Mouse (Mus musculus): ENCODE measurements around the gene Ptch1.

DNA sequence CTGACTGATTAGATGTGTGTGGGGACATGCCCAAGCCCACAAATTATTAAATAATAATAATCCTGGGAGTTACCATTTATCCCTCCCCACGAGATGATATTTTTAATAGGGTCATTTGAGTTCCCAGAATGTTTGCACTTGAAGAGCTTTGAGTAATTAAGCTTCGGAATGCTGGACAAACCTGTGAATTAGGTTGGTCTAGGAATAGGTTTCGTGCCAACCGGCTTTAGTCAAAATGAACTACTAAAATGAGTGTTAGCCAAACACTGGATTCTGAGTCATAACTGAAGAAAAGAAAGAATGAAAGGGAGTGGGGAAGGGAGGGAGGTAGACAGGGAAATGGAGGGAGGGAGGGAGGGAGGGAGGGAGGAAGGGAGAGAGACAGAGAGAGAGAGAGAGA is 1.2 kb upstream of the Ptch1 start:
- no peak for TF ChIP-seq USF1 (IDR thresholded peaks at IDR 0.05; ENCODE audit: low read depth)
- TF ChIP-seq MYOD1 (IDR thresholded peaks at IDR 0.05; ENCODE audit: control insufficient read depth in 1 of 3, insufficient read length in 2 of 3, low read depth in 2 of 3), result no peak
- no peak for TF ChIP-seq TCF12 (IDR thresholded peaks at IDR 0.05; ENCODE audit: insufficient read depth, poor library complexity, severe bottlenecking)
- no peak for TF ChIP-seq E2F4 (IDR thresholded peaks at IDR 0.05; ENCODE audit: insufficient read depth)
- no peak for TF ChIP-seq SRF (IDR thresholded peaks at IDR 0.05; ENCODE audit: control insufficient read depth, insufficient read length, low read depth)
- no peak for TF ChIP-seq POLR2A (IDR thresholded peaks at IDR 0.05; ENCODE audit: insufficient read length, low read depth)
- TF ChIP-seq MAX (IDR thresholded peaks at IDR 0.05; ENCODE audit: low read depth), result no peak
- no peak for TF ChIP-seq REST (IDR thresholded peaks at IDR 0.05; ENCODE audit: insufficient read depth, insufficient read length)
- TF ChIP-seq MYOG (IDR thresholded peaks at IDR 0.05; ENCODE audit: control insufficient read depth in 1 of 3, insufficient read depth in 1 of 3, insufficient read length in 2 of 3, low read depth in 2 of 3), result no peak
- TF ChIP-seq CEBPB (IDR thresholded peaks at IDR 0.05; ENCODE audit: insufficient read depth, poor library complexity, severe bottlenecking), result no peak

Measured in myocyte (in vitro differentiated cells).